Mouse (Mus musculus): ENCODE results near the gene Ak6.
A peak's percentile ranks its signal among the peaks of the same experiment; 100 is the strongest.

Gene Ak6

GRCm38 (mm10) chr13:100682837-100683236 is 32.1 kb downstream of the Ak6 start:
- no peaks in the 10 kb centered on the region for H3K36me3 ChIP-seq (ENCODE audit: insufficient read depth, low read length)
- TF ChIP-seq NANOG (IDR thresholded peaks at IDR 0.05; ENCODE audit: borderline replicate concordance, low read length) (no peak), CTCF (conservative IDR thresholded peaks at IDR 0.05; ENCODE audit: low read length) (no peak), POU5F1 (IDR thresholded peaks at IDR 0.05; ENCODE audit: borderline replicate concordance, low read length) (no peak)

GRCm38 (mm10) chr13:100684355-100684754 is 33.6 kb downstream of the Ak6 start:
- Histone ChIP-seq H3K4me3 (replicated peaks; ENCODE audit: low read length) (no peak overlapping the region), H3K4me1 (replicated peaks; ENCODE audit: low read depth, low read length) (peaks cover 22% of the 10 kb centered on the region), H3K9me3 (ENCODE audit: low read length) (no peaks in the 10 kb centered on the region), H3K27me3 (ENCODE audit: insufficient read depth, low read length) (no peaks in the 10 kb centered on the region), H3K36me3 (ENCODE audit: insufficient read depth, low read length) (no peaks in the 10 kb centered on the region)
- TF ChIP-seq POU5F1 (IDR thresholded peaks at IDR 0.05; ENCODE audit: borderline replicate concordance, low read length) (no peak), NANOG (IDR thresholded peaks at IDR 0.05; ENCODE audit: borderline replicate concordance, low read length) (no peak), CTCF (conservative IDR thresholded peaks at IDR 0.05; ENCODE audit: low read length) (peak; percentile 64)

More at GRCm38 (mm10) chr13:100682837-100683236, 32.1 kb downstream of the Ak6 start:
- H3K27me3 ChIP-seq (ENCODE audit: insufficient read depth, low read length) = no peaks in the 10 kb centered on the region
- no peak overlapping the region for H3K4me3 ChIP-seq (replicated peaks; ENCODE audit: low read length)
- H3K4me1 ChIP-seq (replicated peaks; ENCODE audit: low read depth, low read length) = peaks cover 35% of the 10 kb centered on the region
- no peaks in the 10 kb centered on the region for H3K9me3 ChIP-seq (ENCODE audit: low read length)

GRCm38 (mm10) chr13:100687513-100687912 is 36.7 kb downstream of the Ak6 start:
- H3K4me3 ChIP-seq (replicated peaks; ENCODE audit: low read length) = no peak overlapping the region
- H3K9me3 ChIP-seq (ENCODE audit: low read length) = no peaks in the 10 kb centered on the region
- H3K27me3 ChIP-seq (ENCODE audit: insufficient read depth, low read length) = no peaks in the 10 kb centered on the region
- TF ChIP-seq POU5F1 (IDR thresholded peaks at IDR 0.05; ENCODE audit: borderline replicate concordance, low read length) (no peak), NANOG (IDR thresholded peaks at IDR 0.05; ENCODE audit: borderline replicate concordance, low read length) (no peak), CTCF (conservative IDR thresholded peaks at IDR 0.05; ENCODE audit: low read length) (no peak; the same call in 1 of the 2 replicates)
- H3K36me3 ChIP-seq (ENCODE audit: insufficient read depth, low read length) = no peaks in the 10 kb centered on the region; the same call in 1 of the 2 replicates
- no peaks in the 10 kb centered on the region for H3K4me1 ChIP-seq (replicated peaks; ENCODE audit: low read depth, low read length)

GRCm38 (mm10) chr13:100697541-100697940 is 46.8 kb downstream of the Ak6 start:
- no peak for TF ChIP-seq CTCF (conservative IDR thresholded peaks at IDR 0.05; ENCODE audit: low read length)
- no peak for TF ChIP-seq POU5F1 (IDR thresholded peaks at IDR 0.05; ENCODE audit: borderline replicate concordance, low read length)
- TF ChIP-seq NANOG (IDR thresholded peaks at IDR 0.05; ENCODE audit: borderline replicate concordance, low read length) = no peak

GRCm38 (mm10) chr13:100698866-100699265 is 48.1 kb downstream of the Ak6 start:
- TF ChIP-seq CTCF (conservative IDR thresholded peaks at IDR 0.05; ENCODE audit: low read length) = no peak
- no peak for TF ChIP-seq POU5F1 (IDR thresholded peaks at IDR 0.05; ENCODE audit: borderline replicate concordance, low read length)
- no peak for TF ChIP-seq NANOG (IDR thresholded peaks at IDR 0.05; ENCODE audit: borderline replicate concordance, low read length)
- Histone ChIP-seq H3K9me3 (ENCODE audit: low read length) (no peaks in the 10 kb centered on the region), H3K27me3 (ENCODE audit: insufficient read depth, low read length) (no peaks in the 10 kb centered on the region), H3K4me1 (replicated peaks; ENCODE audit: low read depth, low read length) (peaks cover 21% of the 10 kb centered on the region), H3K36me3 (ENCODE audit: insufficient read depth, low read length) (peaks cover 83% of the 10 kb centered on the region), H3K4me3 (replicated peaks; ENCODE audit: low read length) (no peak overlapping the region)

More at GRCm38 (mm10) chr13:100697541-100697940, 46.8 kb downstream of the Ak6 start:
- peaks cover 70% of the 10 kb centered on the region for H3K36me3 ChIP-seq (ENCODE audit: insufficient read depth, low read length)
- H3K4me3 ChIP-seq (replicated peaks; ENCODE audit: low read length) = no peak overlapping the region
- H3K4me1 ChIP-seq (replicated peaks; ENCODE audit: low read depth, low read length) = peaks cover 21% of the 10 kb centered on the region
- H3K9me3 ChIP-seq (ENCODE audit: low read length) = no peaks in the 10 kb centered on the region
- H3K27me3 ChIP-seq (ENCODE audit: insufficient read depth, low read length) = no peaks in the 10 kb centered on the region

GRCm38 (mm10) chr13:100703468-100703867 is 52.7 kb downstream of the Ak6 start:
- Histone ChIP-seq H3K4me3 (replicated peaks; ENCODE audit: low read length) (no peak overlapping the region), H3K9me3 (ENCODE audit: low read length) (no peaks in the 10 kb centered on the region), H3K36me3 (ENCODE audit: insufficient read depth, low read length) (peaks cover 97% of the 10 kb centered on the region), H3K27me3 (ENCODE audit: insufficient read depth, low read length) (no peaks in the 10 kb centered on the region), H3K4me1 (replicated peaks; ENCODE audit: low read depth, low read length) (no peaks in the 10 kb centered on the region)
- TF ChIP-seq POU5F1 (IDR thresholded peaks at IDR 0.05; ENCODE audit: borderline replicate concordance, low read length) (no peak), NANOG (IDR thresholded peaks at IDR 0.05; ENCODE audit: borderline replicate concordance, low read length) (no peak), CTCF (conservative IDR thresholded peaks at IDR 0.05; ENCODE audit: low read length) (peak; percentile 20; the same call in 1 of the 2 replicates)

- no peak for TF ChIP-seq POU5F1 (IDR thresholded peaks at IDR 0.05; ENCODE audit: borderline replicate concordance, low read length)
- TF ChIP-seq CTCF (conservative IDR thresholded peaks at IDR 0.05; ENCODE audit: low read length) = no peak
- no peak for TF ChIP-seq NANOG (IDR thresholded peaks at IDR 0.05; ENCODE audit: borderline replicate concordance, low read length)
- H3K27me3 ChIP-seq (ENCODE audit: insufficient read depth, low read length) = no peaks in the 10 kb centered on the region
- no peak overlapping the region for H3K4me3 ChIP-seq (replicated peaks; ENCODE audit: low read length)
- no peaks in the 10 kb centered on the region for H3K4me1 ChIP-seq (replicated peaks; ENCODE audit: low read depth, low read length)
- H3K36me3 ChIP-seq (ENCODE audit: insufficient read depth, low read length) = peaks cover 97% of the 10 kb centered on the region
- H3K9me3 ChIP-seq (ENCODE audit: low read length) = no peaks in the 10 kb centered on the region
Measured at GRCm38 (mm10) chr13:100706206-100706605, 55.4 kb downstream of the Ak6 start.

- Histone ChIP-seq H3K4me1 (replicated peaks; ENCODE audit: low read depth, low read length) (peaks cover 21% of the 10 kb centered on the region), H3K4me3 (replicated peaks; ENCODE audit: low read length) (no peak overlapping the region), H3K9me3 (ENCODE audit: low read length) (no peaks in the 10 kb centered on the region), H3K36me3 (ENCODE audit: insufficient read depth, low read length) (peaks cover 93% of the 10 kb centered on the region), H3K27me3 (ENCODE audit: insufficient read depth, low read length) (no peaks in the 10 kb centered on the region)
- TF ChIP-seq CTCF (conservative IDR thresholded peaks at IDR 0.05; ENCODE audit: low read length) (no peak), NANOG (IDR thresholded peaks at IDR 0.05; ENCODE audit: borderline replicate concordance, low read length) (no peak), POU5F1 (IDR thresholded peaks at IDR 0.05; ENCODE audit: borderline replicate concordance, low read length) (no peak)
Measured at GRCm38 (mm10) chr13:100715467-100715866, 64.7 kb downstream of the Ak6 start.
